Mouse (Mus musculus) monocyte, adult 2 months (primary cell): ENCODE data around the gene Nkain2.
"Not testable (repeated sequence)": the region's sequence is repeated elsewhere in the genome, so short reads cannot be mapped to it uniquely, and the experiment has no call there.

Experiments
- DNase-seq, 2 experiments: peaks; one replicate each; pipeline ENCODE4 v3.0.0; 2022; ENCODE audit warnings: low spot score in 2 of 2, low read depth in 1 of 2

Gene Nkain2

DNA sequence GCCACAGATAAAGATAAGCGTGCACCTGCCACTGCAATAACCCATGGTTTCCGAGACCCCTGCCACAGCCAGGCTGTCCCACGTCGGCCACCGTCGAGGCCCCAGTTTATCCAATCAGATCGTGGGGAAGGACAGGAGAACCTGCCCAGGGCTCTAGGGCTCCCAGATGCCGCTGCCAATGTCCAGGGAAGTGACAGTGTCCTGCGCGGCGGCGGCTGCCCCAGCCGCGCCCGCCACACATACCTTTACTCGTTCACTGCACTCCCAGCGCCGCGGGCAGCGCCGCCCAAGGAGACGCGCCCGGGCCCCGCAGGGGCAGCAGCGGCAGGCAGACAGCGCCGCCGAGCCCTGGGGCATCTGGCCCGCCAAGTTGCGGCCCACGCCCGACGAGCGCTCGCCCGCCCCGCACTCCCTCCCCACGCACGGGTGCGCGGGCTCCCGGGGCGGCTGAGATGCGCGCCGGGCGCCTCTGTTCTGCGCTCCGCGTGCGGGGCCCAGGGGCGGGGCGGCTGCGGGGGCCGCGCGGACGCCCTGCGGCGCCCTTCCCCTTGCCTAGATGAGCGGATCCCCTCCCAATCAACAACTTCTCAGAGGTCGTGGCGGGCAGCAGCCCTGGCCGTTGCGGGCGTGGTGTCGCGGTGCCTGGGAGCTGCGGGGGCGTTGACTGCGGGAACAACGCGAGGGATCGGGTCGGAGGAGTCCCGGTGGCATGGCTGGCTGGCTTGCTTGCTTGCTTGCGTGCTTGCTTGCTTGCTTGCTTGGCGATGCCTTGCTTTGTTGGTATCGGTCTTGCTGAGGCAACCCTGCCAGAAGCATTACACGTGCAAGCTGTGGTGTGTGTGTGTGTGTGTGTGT, at the start of gene Nkain2:
Gene Nkain2, minus strand, starts transcription at position 811 of the 855 bp plus-strand sequence.
- DNase-seq: no peak

GRCm38 (mm10) chr10:32939853-32940252, 49.6 kb upstream of the Nkain2 start:
- no peak for DNase-seq

DNA sequence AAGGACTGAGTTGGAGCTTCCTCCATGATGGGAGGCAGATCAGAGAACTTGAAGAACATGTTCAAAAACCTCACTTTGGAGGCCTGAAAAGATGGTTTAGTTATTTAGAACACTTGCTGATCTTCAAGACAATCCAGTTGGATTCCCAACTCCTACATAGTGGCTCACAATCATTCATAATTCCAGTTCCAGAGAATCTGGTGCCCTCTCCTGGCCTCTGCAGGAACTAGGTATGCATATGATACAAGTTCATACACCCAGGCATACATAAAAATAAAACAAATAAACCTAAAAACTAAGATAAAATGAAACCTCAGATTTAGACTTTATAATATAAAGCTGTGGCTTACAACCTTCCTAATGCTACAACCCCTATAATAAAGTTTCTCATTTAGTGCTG, 4.8 kb upstream of the Nkain2 start:
- no peak for DNase-seq

- DNase-seq: no peak
Observed at GRCm38 (mm10) chr10:32890507-32891131, 357 bp upstream of the Nkain2 start.

DNA sequence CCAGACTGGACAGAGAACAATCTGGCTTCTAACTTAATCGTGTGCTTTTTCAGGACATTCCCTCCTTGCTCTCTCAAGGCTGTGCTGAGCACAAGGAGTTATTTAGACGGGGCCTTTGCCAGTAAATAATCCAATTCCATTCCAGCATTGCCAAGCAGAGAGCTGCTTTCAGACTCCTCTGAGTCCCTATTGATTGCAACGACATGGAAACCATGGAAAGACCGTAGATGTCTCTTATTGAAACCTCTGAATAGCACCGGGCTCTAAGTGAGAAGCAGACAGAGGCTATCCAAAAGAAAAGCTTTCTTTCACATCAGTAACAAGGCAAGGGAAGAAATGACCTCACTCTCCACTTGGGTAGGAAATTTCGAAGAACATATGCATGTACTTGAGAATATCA, 8.3 kb downstream of the Nkain2 start:
- no peak for DNase-seq

- DNase-seq: no peak
Observed at GRCm38 (mm10) chr10:32870691-32871406, 19.4 kb downstream of the Nkain2 start.

DNA sequence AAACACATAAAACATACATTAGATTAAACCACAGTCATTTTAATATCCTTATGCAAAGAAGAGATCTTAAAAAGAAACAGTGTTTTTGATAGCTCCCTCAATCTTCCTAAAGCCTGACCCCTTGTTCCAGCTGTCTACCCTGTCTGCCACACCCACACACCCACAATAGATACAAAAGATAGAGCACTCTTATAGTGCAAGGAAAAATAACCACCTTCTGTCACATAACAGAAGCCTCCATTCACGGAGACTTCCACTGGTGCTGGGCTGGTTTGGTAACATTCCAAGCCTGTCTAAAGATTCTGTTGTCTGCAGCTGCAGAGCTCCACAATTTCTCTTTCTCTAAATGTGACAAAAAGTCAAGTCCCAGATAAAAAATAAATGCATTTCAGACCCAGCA, 20.7 kb downstream of the Nkain2 start:
- no peak for DNase-seq

DNA sequence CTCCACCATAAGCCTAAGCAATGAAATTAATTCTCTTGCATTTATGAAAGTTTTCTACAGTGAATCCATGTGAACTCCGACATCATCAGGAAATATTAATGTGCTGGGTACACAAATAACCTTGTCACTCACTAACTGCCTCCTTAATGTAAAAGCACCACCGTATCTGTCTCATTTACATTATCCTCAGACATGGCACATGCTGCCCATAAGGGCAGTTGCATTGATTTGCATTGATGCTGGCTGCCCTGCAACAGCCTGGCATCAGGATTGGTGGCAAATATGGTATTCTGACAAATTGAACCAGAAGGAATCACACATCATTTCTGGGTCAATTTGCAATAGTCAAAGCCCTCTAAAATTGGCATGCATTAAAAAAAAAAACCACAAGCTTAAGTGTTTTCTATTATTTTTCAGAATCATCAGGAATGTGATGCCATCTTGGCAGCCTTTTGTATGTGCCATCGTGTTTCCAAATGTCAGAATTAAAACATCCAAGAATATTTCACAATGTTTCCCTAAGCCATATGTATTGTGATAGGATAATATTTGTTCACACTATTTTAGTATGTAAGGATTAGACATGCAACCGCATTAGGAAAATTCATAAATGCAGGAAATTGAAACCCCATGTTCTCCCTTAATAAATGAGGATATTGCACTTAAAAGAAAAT, 74.9 kb downstream of the Nkain2 start:
- DNase-seq: no peak

DNA sequence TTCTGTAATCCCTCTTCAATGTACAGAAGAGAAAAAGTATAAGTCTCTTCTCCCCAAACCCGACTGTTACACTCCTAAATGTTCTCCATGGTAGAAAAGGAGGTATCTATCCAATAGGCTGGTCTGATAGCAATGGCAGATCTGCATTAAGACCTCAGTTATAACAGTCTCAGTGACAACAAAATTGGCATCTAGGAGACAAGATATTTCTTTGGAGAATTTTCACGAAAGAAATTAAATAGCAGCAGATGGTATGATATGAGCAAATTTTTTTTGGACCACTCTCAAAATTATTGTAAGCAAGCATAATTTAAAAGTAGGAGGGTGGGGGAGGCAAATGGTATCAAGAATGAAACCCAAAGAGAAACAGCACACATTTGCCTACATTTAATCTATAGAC, 94.0 kb downstream of the Nkain2 start:
- no peak for DNase-seq

DNA sequence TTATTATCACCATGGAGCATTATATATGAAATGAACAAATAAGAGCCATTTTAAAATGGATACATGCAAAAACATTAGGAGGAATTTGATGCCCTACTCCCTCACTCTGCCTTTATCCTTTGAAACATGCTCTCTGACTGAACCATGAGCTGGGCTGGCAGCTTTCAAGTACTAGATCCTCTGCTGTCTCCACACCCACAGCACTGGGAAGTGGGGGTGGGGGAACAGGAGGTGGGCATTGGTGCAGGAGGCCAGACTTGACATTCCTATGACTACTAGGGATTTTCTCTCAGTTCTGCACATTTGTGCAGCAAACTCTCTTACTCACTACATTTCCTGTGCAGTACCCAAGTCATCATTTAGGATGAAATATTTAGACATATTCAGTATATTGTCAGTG, 99.7 kb downstream of the Nkain2 start:
- DNase-seq: no peak

DNA sequence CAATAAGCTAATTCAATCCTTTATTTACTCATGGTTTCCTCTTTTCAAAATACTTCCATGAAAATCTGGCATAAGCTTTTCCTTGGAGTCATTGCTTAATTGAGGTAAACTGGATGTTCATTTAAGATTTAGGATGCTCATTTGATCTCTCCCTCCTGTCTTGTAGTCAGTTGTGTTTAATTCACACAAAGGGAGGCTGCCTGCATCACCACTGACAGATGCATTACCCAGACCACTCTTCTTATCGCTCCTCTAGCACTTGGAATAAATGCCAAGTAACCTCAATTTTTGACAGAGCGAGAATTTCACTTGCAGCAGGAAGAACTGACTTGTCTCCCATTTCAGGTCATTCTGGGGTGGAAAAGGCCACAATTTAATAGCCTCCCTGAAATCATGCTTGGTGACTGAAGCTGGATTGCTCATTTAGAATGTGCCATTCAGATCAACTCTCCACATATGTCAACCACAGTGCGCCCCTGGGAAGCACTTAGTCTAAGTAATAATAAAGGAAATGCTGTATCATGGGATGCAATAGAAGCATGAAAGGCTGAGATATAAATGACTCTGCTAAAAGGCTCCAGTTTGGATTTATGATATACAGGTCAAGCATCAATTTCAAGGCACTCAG, 107.4 kb downstream of the Nkain2 start:
- no peak for DNase-seq

- DNase-seq: no peak
Observed at GRCm38 (mm10) chr10:32738989-32739388, 151.3 kb downstream of the Nkain2 start.

DNA sequence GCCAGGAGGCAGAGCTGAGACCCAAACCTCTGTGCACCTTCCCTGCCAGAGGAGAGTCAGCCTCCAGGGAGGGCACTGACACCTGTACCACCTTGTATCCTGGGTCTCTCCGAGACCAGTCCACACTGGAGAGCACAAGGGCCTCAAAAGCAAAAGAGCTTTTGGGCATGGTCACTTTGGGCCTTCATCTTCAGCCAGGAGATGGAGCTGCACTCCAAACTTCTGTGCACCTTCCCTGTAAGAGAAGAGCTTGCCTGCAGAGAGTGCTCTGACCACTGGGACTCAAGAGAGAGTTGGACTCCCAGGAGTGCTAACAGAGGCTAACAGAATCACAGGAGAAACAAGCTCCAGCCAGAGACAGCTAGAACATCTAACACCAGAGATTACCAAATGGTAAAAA, 183.7 kb downstream of the Nkain2 start:
- not testable (repeated sequence) for DNase-seq

DNA sequence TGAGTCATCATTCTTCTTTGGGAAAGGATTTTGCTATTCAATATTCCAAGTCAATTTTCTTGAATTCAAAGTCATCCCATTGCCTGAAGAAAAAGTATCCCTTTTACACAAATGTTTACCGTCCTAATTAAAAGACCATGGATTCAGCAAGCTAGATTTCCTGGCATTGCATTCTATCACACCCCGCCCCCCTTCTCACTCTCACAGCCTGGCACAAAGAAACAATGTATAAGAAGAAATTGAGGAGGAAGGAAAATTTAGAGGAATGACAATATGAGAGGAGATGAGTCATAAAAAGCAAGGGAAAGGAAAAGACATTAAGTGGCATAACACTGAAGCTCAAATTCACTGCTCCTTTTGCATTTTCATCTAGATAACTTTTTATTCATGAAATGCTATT, 193.6 kb downstream of the Nkain2 start:
- DNase-seq: no peak

GRCm38 (mm10) chr10:32684548-32684947, 205.7 kb downstream of the Nkain2 start:
- no peak for DNase-seq

GRCm38 (mm10) chr10:32640256-32640655, 250.0 kb downstream of the Nkain2 start:
- no peak for DNase-seq

DNA sequence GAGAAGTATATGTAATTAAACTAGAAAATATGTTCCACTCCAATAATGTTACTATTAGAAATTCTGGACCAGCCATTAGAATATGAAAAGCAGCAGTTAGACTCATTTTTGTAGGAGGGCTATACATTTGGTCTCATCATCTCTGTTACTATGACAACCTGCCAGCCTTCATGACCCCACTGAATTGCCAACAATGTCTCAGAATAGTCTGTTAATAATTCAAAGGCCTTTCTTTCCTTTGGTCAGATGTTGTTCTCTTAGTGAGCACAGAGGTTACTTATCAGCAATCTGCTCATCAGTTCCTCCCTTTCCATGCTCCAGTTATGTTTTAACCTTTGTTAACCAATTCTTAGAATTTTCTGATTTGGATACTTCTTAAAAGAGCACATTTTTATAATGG, 251.1 kb downstream of the Nkain2 start:
- DNase-seq: no peak

DNA sequence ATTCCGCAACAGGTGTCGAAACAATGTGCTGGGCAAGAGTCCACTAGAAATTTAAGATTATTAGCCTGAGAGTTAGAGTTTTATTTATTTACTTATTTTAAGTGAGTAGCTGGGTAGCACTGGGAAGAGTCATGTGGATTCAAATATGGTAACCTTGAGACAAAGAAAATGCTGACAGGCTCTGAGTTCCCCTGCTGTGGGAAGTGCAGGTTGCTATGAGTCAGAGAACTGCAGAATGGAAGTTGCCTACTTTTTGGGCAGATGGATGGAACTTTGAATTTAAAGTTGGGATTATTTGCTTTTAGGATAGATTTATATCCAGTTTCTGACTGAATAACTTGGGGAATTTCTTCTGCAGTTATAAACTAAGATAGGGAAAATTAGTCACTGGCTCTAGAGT, 259.2 kb downstream of the Nkain2 start:
- DNase-seq: no peak

DNA sequence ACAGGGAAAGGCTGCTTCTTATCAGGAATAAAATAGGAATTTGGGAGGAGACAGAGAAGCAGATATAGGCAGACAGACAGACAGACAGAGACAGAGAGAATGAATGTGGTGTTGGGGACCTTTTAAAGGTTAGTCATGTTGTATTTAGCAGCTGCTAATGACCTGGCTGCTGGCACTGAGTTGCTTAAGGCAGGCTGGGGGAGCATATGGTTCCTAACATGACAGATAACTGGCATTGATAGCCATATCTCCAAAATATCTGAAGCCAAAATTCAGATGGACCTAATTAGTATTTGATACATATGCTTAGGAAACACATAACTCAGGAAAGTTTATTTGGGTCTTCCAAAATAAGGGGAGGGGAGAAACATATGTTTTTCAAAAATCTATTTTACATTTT, 285.8 kb downstream of the Nkain2 start:
- no peak for DNase-seq

GRCm38 (mm10) chr10:32602798-32603197, 287.5 kb downstream of the Nkain2 start:
- DNase-seq: no peak

DNA sequence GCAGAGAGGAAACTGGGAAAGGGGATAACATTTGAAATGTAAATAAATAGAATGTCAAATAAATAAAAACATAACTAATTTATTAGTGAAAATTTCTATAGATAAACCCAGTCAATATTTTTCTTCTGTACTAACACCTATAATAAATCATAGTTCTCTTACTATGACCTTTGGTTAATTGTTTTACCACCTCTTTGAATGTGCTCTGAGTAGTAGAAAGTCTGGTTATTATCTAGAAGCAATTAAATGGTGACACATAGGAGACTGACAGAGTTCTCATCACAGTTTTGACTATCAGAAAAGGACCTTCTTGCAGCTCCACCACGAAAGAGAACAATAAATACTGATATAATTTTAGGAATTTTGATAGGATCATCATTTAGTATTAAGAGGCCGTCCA, 295.3 kb downstream of the Nkain2 start:
- DNase-seq: no peak
